Mouse (Mus musculus) C2C12 (cell line): ENCODE results near the gene Entpd1.

Experiments used
- CEBPB ChIP-seq: IDR thresholded peaks from one replicate; pipeline ENCODE4 v1.6.1; 2011; ENCODE audit warnings: low read depth, mild to moderate bottlenecking, control low read depth, moderate library complexity
- CTCF ChIP-seq: IDR thresholded peaks from one replicate; pipeline ENCODE4 v1.5.1; 2011; ENCODE audit not compliant: control insufficient read depth, insufficient read depth, insufficient read length
- FOSL1 ChIP-seq: IDR thresholded peaks from one replicate; pipeline ENCODE4 v1.8.0; 2011; ENCODE audit warnings: mild to moderate bottlenecking, low read length; ENCODE audit not compliant: poor library complexity, insufficient read depth, severe bottlenecking
- MAX ChIP-seq: IDR thresholded peaks from one replicate; pipeline ENCODE4 v1.6.1; 2011; ENCODE audit warnings: mild to moderate bottlenecking, control low read depth
- MYOD1 ChIP-seq: IDR thresholded peaks from one replicate; pipeline ENCODE4 v1.6.1; 2011; ENCODE audit warnings: low read depth; ENCODE audit not compliant: control insufficient read depth, insufficient read length
- MYOG ChIP-seq: IDR thresholded peaks from one replicate; pipeline ENCODE4 v1.6.1; 2011; ENCODE audit not compliant: control insufficient read depth, insufficient read length; ENCODE audit errors: extremely low read depth
- USF1 ChIP-seq: IDR thresholded peaks from one replicate; pipeline ENCODE4 v1.6.1; 2011; ENCODE audit warnings: low read depth, mild to moderate bottlenecking, control low read depth, moderate library complexity

DNA sequence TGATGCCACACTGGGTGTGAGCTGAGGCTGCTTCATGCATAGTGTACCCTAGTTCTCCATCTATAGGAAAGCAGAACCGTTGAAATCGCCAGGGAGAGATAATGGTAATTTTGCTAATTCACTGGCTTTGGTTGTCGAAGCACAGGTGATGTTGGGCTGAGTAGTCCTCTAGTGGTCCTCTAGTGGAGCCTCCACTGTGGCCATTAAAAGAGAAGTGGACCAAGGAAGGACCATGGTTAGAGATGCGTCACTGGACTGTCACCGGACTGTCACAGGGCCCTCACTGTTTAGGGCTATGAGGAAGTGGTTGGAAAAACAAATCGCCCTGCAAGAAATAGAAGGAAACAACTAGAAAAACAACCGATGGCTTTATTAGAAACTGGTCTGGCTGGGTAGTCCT, 25.4 kb downstream of the Entpd1 start:
- TF ChIP-seq CTCF (no peak), MYOD1 (no peak), CEBPB (no peak), MYOG (no peak), MAX (no peak), USF1 (no peak), FOSL1 (no peak)
